Mouse (Mus musculus) brown adipose tissue, adult 24 weeks (tissue): ENCODE data around the gene Slc17a1. TPM values are rescaled to one million over a fixed set of nuclear protein-coding genes. Genes with fewer than 3 reads are reported as not detected.

ENCODE experiments used
- H3K27ac ChIP-seq: fragments of 200-500 bp; replicated peaks from 2 replicates; pipeline ENCODE4 v1.5.1; 2012; ENCODE audit warnings: low read depth, mild to moderate bottlenecking, low read length
- H3K4me1 ChIP-seq: fragments of 200-500 bp; 2 replicates; pipeline ENCODE4 v1.6.1; 2012; ENCODE audit warnings: low read length, mixed read lengths; ENCODE audit not compliant: control insufficient read depth, insufficient read depth, insufficient read length
- H3K4me3 ChIP-seq: fragments of 200-500 bp; 2 replicates; pipeline ENCODE4 v1.5.1; 2012; ENCODE audit warnings: low read depth, mild to moderate bottlenecking, low read length, moderate library complexity; ENCODE audit not compliant: insufficient read depth
- polyA plus RNA-seq: library from polyadenylated mRNA; stranded (reverse); fragments of >200 nt; gene quantifications from 2 replicates; pipeline ENCODE4 v1.2.4, GENCODE M21; 2012; ENCODE audit not compliant: missing spikeins, insufficient read depth, insufficient read length

Gene Slc17a1
- polyA plus RNA-seq, 1 experiment = not detected

- Histone ChIP-seq H3K4me3 (no peak overlapping the region), H3K4me1 (0 out of 2 replicates have a peak, but pooled peaks cover 2% of the 10 kb centered on the region), H3K27ac (no peak overlapping the region)
Observed at GRCm38 (mm10) chr13:23913791-23914306, 46.3 kb downstream of the Slc17a1 start.

- Histone ChIP-seq H3K4me1 (0 out of 2 replicates have a peak, but pooled peaks cover 2% of the 10 kb centered on the region), H3K4me3 (no peak within 1 kb of the TSS), H3K27ac (no peak within 1 kb of the TSS)
Observed at GRCm38 (mm10) chr13:23914376-23915167, 47.0 kb downstream of the Slc17a1 start, which contains the start of gene Slc17a4. Gene Slc17a4 (minus strand): TSS chr13:23915009.

DNA sequence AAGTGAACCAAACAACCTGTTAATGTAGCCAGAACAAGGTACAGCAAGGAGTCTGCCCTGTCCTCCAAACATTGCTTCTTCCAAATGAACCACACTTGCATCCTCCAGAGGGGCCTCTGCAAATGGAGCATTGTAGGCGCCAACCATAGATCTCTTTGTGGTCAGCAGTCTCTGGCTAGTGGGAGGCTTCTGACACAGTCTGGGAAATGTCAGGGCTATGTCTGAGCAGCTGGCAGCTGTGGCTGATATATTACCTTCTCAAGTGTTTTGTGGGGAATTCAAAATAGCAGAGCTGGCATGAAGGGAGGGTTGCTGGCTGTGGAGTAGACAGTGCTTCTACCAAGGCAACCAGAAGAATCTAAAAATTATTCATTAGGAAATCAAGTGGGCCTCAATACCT lies 48.6 kb downstream of the Slc17a1 start:
- Histone ChIP-seq H3K4me1 (0 out of 2 replicates have a peak, but pooled peaks cover 2% of the 10 kb centered on the region), H3K4me3 (no peak overlapping the region), H3K27ac (no peak overlapping the region)

GRCm38 (mm10) chr13:23917674-23918073 lies 50.1 kb downstream of the Slc17a1 start:
- H3K27ac ChIP-seq = no peak overlapping the region
- H3K4me1 ChIP-seq = 0 out of 2 replicates have a peak, but pooled peaks cover 2% of the 10 kb centered on the region
- no peak overlapping the region for H3K4me3 ChIP-seq

- Histone ChIP-seq H3K4me1 (no peaks in the 10 kb centered on the region), H3K27ac (no peak overlapping the region), H3K4me3 (no peak overlapping the region)
Observed at GRCm38 (mm10) chr13:23925792-23926191, 58.2 kb downstream of the Slc17a1 start.

DNA sequence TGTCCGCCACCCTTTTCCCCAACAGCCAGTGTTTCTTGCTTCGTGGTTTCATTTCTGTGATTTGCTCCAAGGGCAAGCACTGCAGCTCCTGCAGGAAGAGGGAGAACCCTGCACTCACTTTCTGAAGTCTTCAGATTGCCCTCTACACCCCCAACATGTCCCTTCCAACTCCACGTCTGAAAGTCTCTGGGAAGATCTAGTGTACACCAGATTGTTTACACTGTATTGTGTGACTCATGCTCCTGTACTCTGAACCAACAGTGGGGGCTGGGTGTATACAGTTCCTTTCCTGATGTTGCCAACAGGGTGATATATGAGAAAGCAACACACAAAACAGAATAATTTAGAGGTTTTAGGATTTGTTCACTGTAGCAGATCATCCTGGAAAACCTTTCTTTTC lies 61.1 kb downstream of the Slc17a1 start:
- H3K4me1 ChIP-seq = no peaks in the 10 kb centered on the region
- H3K27ac ChIP-seq = no peak overlapping the region
- H3K4me3 ChIP-seq = no peak overlapping the region

DNA sequence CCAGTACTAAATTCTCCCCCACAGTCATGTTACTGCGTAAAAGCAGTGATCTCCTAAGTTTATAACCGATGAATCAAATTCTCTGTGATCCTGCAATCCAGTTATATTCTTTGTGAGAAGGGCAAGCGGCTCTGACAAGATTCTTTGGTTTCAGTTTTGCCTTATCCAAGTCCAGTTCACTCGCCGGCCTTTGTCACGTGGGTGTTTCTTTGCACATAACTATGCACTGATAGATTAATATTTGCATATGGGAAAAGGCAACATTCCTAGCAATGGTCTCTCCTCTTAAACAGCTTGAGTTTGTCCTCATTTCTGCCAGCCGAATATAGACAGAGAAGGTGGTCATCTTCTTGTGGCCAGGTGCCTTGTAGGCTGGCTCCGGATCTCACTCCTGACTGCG lies 62.9 kb downstream of the Slc17a1 start:
- H3K4me3 ChIP-seq = no peak overlapping the region
- H3K4me1 ChIP-seq = no peaks in the 10 kb centered on the region
- no peak overlapping the region for H3K27ac ChIP-seq

DNA sequence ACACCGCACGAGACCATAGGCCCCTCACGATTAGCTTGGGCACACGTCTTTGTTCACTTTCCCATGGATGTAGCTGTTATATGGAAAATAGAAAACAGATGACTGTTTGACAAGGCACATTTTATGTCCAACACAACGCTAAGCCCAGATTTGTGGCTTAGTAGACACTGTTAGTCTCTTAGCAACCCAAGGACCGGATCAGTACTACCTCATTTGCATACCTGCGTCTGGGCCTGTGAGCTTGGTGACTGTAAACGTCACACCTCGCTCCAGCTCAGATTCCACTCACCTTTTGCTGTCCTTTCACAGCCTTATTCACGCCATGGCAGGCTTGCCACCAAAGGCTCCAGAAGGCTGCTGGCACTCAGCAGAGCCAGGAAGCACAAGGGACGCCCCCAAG lies 63.4 kb downstream of the Slc17a1 start:
- H3K4me3 ChIP-seq = no peak overlapping the region
- no peaks in the 10 kb centered on the region for H3K4me1 ChIP-seq
- no peak overlapping the region for H3K27ac ChIP-seq

- Histone ChIP-seq H3K4me3 (no peak within 1 kb of the TSS), H3K4me1 (no peaks in the 10 kb centered on the region), H3K27ac (no peak within 1 kb of the TSS)
Observed at GRCm38 (mm10) chr13:23933421-23934210, 66.1 kb downstream of the Slc17a1 start, which contains the start of gene Hist1h2ba. Gene Hist1h2ba (minus strand): TSS chr13:23934156.

GRCm38 (mm10) chr13:23934211-23934520 lies 66.6 kb downstream of the Slc17a1 start, which contains the start of gene Hist1h2aa:
Gene Hist1h2aa (plus strand): TSS chr13:23934462.
- H3K4me3 ChIP-seq = no peak within 1 kb of the TSS
- no peaks in the 10 kb centered on the region for H3K4me1 ChIP-seq
- H3K27ac ChIP-seq = no peak within 1 kb of the TSS

DNA sequence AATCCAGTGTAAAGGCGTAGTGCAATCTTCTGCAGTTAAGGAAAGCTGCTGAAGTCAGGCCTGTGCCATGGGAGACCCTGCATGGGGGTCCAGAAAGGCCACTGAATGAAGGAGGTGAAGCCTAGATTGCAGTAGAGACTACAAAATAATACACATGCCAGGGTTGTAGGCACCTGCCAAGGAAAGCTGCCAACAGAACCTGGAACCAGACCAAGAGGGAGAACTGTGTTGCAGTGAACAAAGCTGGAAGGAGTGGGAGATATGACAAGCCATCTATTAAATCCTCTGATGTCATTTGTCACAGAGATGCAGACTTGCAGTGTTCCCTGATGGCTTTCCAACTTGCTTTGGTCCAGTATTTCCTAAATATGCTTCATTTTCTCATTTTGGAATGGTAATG lies 71.1 kb downstream of the Slc17a1 start:
- Histone ChIP-seq H3K4me3 (no peak overlapping the region), H3K27ac (no peak overlapping the region), H3K4me1 (no peaks in the 10 kb centered on the region)

- Histone ChIP-seq H3K27ac (no peak overlapping the region), H3K4me1 (no peaks in the 10 kb centered on the region), H3K4me3 (no peak overlapping the region)
Observed at GRCm38 (mm10) chr13:23940291-23940690, 72.7 kb downstream of the Slc17a1 start.

DNA sequence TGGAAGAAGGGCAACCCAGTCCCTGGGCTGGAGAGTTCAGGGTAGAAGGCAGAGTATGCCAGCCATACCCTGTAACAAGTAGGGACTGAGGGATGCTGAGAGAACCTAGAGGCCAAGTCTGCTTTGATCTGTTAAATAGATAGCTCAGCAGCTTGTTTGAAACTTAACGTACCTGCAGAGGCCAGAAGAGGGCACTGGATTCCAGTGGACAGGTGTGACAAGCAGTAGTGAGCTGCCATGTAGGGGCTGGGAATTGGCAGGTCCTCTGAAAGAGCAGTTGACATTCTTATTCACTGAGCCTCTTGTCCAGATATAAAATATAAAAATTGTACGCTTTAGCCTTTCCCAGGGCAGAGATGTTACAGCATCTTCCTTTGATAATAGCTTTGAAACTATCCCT lies 75.3 kb downstream of the Slc17a1 start:
- no peaks in the 10 kb centered on the region for H3K4me1 ChIP-seq
- no peak overlapping the region for H3K4me3 ChIP-seq
- H3K27ac ChIP-seq = no peak overlapping the region
